ENCODE assay signal across 8 mouse cellular contexts in genomic region chr7:41499018-41499388, GRCm38 (mm10). TPM values are rescaled to one million over a fixed set of nuclear protein-coding genes. Genes with fewer than 3 reads are reported as not detected.
DNase-seq lines count a peak whose midpoint lies in the region; ATAC-seq and TF ChIP-seq lines count a peak whose summit lies in the region.
"Not testable (repeated sequence)": the region's sequence is repeated elsewhere in the genome, so short reads cannot be mapped to it uniquely, and the experiment has no call there.

No protein-coding gene starts in this region.

- H3K9ac ChIP-seq in heart, embryonic 12.5 days = peak overlapping the region; percentile 81
- peak overlapping the region; percentile 58 for H3K9ac ChIP-seq in limb, embryonic 12.5 days (replicated peaks)
- H3K9ac ChIP-seq in lung, embryonic 16.5 days (ENCODE audit: low read length) = peak overlapping the region; percentile 74

- H3K79me2 ChIP-seq in myocyte (ENCODE audit: control insufficient read depth, insufficient read depth) = not testable (repeated sequence)

- not testable (repeated sequence) for TF ChIP-seq CTCF in bone marrow, adult 2 months (IDR thresholded peaks at IDR 0.05; ENCODE audit: control insufficient read depth, insufficient read depth, low read length)

- DNase-seq in thymus, postnatal 0 days (ENCODE audit: low spot score) = peak; percentile 25

- peaks cover 12% of the 10 kb centered on the region for H3K36me3 ChIP-seq in heart, embryonic 12.5 days
- peaks cover 10% of the 10 kb centered on the region; the same call in 1 of the 2 replicates for H3K36me3 ChIP-seq in limb, embryonic 12.5 days
- H3K36me3 ChIP-seq in lung, embryonic 16.5 days (ENCODE audit: control insufficient read depth, insufficient read depth, low read length); myocyte (ENCODE audit: control insufficient read depth, insufficient read depth): not testable (repeated sequence)

- H3K27ac ChIP-seq in bone marrow, adult 2 months (ENCODE audit: control insufficient read depth, insufficient read depth, low read depth, low read length, poor library complexity) = peak overlapping the region; percentile 29; the same call in 1 of the 2 replicates
- peak overlapping the region; percentile 66; the same call in 1 of the 2 replicates for H3K27ac ChIP-seq in heart, embryonic 12.5 days (ENCODE audit: poor library complexity, severe bottlenecking)
- not testable (repeated sequence) for H3K27ac ChIP-seq in limb, embryonic 12.5 days
- peak overlapping the region; percentile 84 for H3K27ac ChIP-seq in lung, embryonic 16.5 days (ENCODE audit: low read length)

- peak overlapping the region; percentile 69 for H3K4me3 ChIP-seq in bone marrow, adult 2 months (replicated peaks; ENCODE audit: control insufficient read depth, low read depth, low read length)
- H3K4me3 ChIP-seq in heart, embryonic 12.5 days = peak overlapping the region; percentile 76
- peak overlapping the region; percentile 62 for H3K4me3 ChIP-seq in limb, embryonic 12.5 days (replicated peaks)
- H3K4me3 ChIP-seq in lung, embryonic 16.5 days (ENCODE audit: low read length) = peak overlapping the region; percentile 61
- H3K4me3 ChIP-seq in myocyte = peak overlapping the region; percentile 48

- ATAC-seq in erythroblast, adult 5-6 weeks (replicated peaks; ENCODE audit: low FRiP score, poor library complexity, severe bottlenecking) = peak; percentile 48
- ATAC-seq in heart, embryonic 12.5 days (ENCODE audit: insufficient number of reproducible peaks, low FRiP score) = peak; percentile 43
- peak; percentile 18 for ATAC-seq in inflammation-experienced regulatory T-cells, adult 6 months
- peak; percentile 72; the same call in 1 of the 2 replicates for ATAC-seq in limb, embryonic 12.5 days (ENCODE audit: insufficient number of reproducible peaks, insufficient read depth, low FRiP score, low TSS enrichment, low read depth)
- peak; percentile 59; the same call in 1 of the 2 replicates for ATAC-seq in lung, embryonic 16.5 days (ENCODE audit: low read depth)

- H3K9me3 ChIP-seq in heart, embryonic 12.5 days (replicated peaks); lung, embryonic 16.5 days (ENCODE audit: control insufficient read depth, low read length): not testable (repeated sequence)
- peaks cover 22% of the 10 kb centered on the region for H3K9me3 ChIP-seq in limb, embryonic 12.5 days

- TF ChIP-seq POLR2A in bone marrow, adult 2 months (IDR thresholded peaks at IDR 0.05; ENCODE audit: borderline replicate concordance, control insufficient read depth, low read depth, low read length); myocyte (IDR thresholded peaks at IDR 0.05; ENCODE audit: insufficient read length, low read depth): not testable (repeated sequence)

- H3K4me2 ChIP-seq in heart, embryonic 12.5 days = peak overlapping the region; percentile 90
- peak overlapping the region; percentile 72 for H3K4me2 ChIP-seq in limb, embryonic 12.5 days
- peak overlapping the region; percentile 93 for H3K4me2 ChIP-seq in lung, embryonic 16.5 days (ENCODE audit: low read depth, low read length)
- H3K4me2 ChIP-seq in myocyte (ENCODE audit: low read depth) = peak overlapping the region; percentile 90

- not testable (repeated sequence) for H3K27me3 ChIP-seq in heart, embryonic 12.5 days (replicated peaks); limb, embryonic 12.5 days; lung, embryonic 16.5 days (ENCODE audit: control insufficient read depth, insufficient read depth, low read depth, low read length); myocyte (ENCODE audit: control insufficient read depth, insufficient read depth, insufficient read length)

- under 1% methylated on average over 6 of the region's 6 CpGs for WGBS in bone marrow, adult 2 months
- WGBS in heart, embryonic 12.5 days = 1% methylated on average over 6 of the region's 6 CpGs
- WGBS in limb, embryonic 12.5 days = 0% methylated on average over 6 of the region's 6 CpGs
- 0% methylated on average over 6 of the region's 6 CpGs for WGBS in lung, embryonic 16.5 days

- H3ac ChIP-seq in myocyte (ENCODE audit: control insufficient read depth, insufficient read length) = not testable (repeated sequence)

- H3K4me1 ChIP-seq in bone marrow, adult 2 months (ENCODE audit: control insufficient read depth, insufficient read depth, low read length); heart, embryonic 12.5 days (replicated peaks); limb, embryonic 12.5 days (replicated peaks); lung, embryonic 16.5 days (replicated peaks; ENCODE audit: control insufficient read depth, insufficient read depth, low read length): not testable (repeated sequence)

TF ChIP-seq in myocyte, 11 proteins besides CTCF, POLR2A, EP300 and RAD21:
- peak in 2 of 3 experiments; percentile 25 to 27 for TF ChIP-seq MYOD1 (IDR thresholded peaks at IDR 0.05; ENCODE audit: control insufficient read depth in 1 of 3, insufficient read length in 2 of 3, low read depth in 2 of 3)

RNA-seq across cellular contexts. Expression of gene Gm20449, which starts 0.2 kb away (rescaled TPM):
- not detected in 2 replicates for polyA plus RNA-seq in bone marrow, adult 2 months (2011; ENCODE audit: insufficient read depth, insufficient read length, low replicate concordance, missing spikeins)
- total RNA-seq in erythroblast, adult 5-6 weeks (2015; ENCODE audit: low replicate concordance) = not detected in 2 replicates
- total RNA-seq in erythroblast, adult 5-6 weeks (2017; ENCODE audit: low replicate concordance) = 0.14 TPM in 1 of 2 replicates, not detected in the other
- polyA plus RNA-seq in heart, embryonic 12.5 days (2016; fragmentation: Nextera tagmentation; extraction: Ambion mirVana) = 0.09 and 0.13 TPM in 2 replicates
- not detected for polyA plus RNA-seq in inflammation-experienced regulatory T-cells, adult 6 months (2017; shearing (Covaris generic))
- polyA plus RNA-seq in limb, embryonic 12.5 days (2016; fragmentation: Nextera tagmentation; extraction: Ambion mirVana) = 0.16 and 0.19 TPM in 2 replicates
- polyA plus RNA-seq in lung, embryonic 16.5 days (2015; fragmentation: Nextera tagmentation; extraction: Ambion mirVana) = 0.08 TPM in 2 replicates
- polyA plus RNA-seq in myocyte (2012; fragmentation: generic; extraction: Trizol) = not detected
- polyA plus RNA-seq in thymus, postnatal 0 days (2015; fragmentation: Nextera tagmentation; extraction: Ambion mirVana) = 0.04 and 0.05 TPM in 2 replicates

RNA-seq across cellular contexts. Expression of gene AW146154, which starts 0.7 kb away (rescaled TPM):
- polyA plus RNA-seq in bone marrow, adult 2 months (2011; ENCODE audit: insufficient read depth, insufficient read length, low replicate concordance, missing spikeins) = 5.5 and 8.8 TPM in 2 replicates
- total RNA-seq in erythroblast, adult 5-6 weeks (2015; ENCODE audit: low replicate concordance) = 1.7 and 4.8 TPM in 2 replicates
- total RNA-seq in erythroblast, adult 5-6 weeks (2017; ENCODE audit: low replicate concordance) = 4.0 and 4.7 TPM in 2 replicates
- polyA plus RNA-seq in heart, embryonic 12.5 days (2016; fragmentation: Nextera tagmentation; extraction: Ambion mirVana) = 5.9 and 6.7 TPM in 2 replicates
- 10 to 100 TPM; 17.5 to 21.3 (median 21.2) TPM for polyA plus RNA-seq in inflammation-experienced regulatory T-cells, adult 6 months (2017; shearing (Covaris generic))
- 12.0 and 13.3 TPM in 2 replicates for polyA plus RNA-seq in limb, embryonic 12.5 days (2016; fragmentation: Nextera tagmentation; extraction: Ambion mirVana)
- 10.6 and 13.1 TPM in 2 replicates for polyA plus RNA-seq in lung, embryonic 16.5 days (2015; fragmentation: Nextera tagmentation; extraction: Ambion mirVana)
- 0.59 TPM for polyA plus RNA-seq in myocyte (2012; fragmentation: generic; extraction: Trizol)
- 10.8 and 12.5 TPM in 2 replicates for polyA plus RNA-seq in thymus, postnatal 0 days (2015; fragmentation: Nextera tagmentation; extraction: Ambion mirVana)

RNA-seq across cellular contexts. Expression of gene Vmn2r57, which starts 50.5 kb away (rescaled TPM):
- polyA plus RNA-seq in bone marrow, adult 2 months (2011; ENCODE audit: insufficient read depth, insufficient read length, low replicate concordance, missing spikeins) = not detected in 2 replicates
- total RNA-seq in erythroblast, adult 5-6 weeks (2015; ENCODE audit: low replicate concordance) = not detected in 2 replicates
- total RNA-seq in erythroblast, adult 5-6 weeks (2017; ENCODE audit: low replicate concordance) = not detected in 2 replicates
- 0.22 and 0.26 TPM in 2 replicates for polyA plus RNA-seq in heart, embryonic 12.5 days (2016; fragmentation: Nextera tagmentation; extraction: Ambion mirVana)
- polyA plus RNA-seq in inflammation-experienced regulatory T-cells, adult 6 months (2017; shearing (Covaris generic)) = under 1 TPM in 1 of 3 experiments, not detected in 2; 0.06 TPM
- polyA plus RNA-seq in limb, embryonic 12.5 days (2016; fragmentation: Nextera tagmentation; extraction: Ambion mirVana) = 0.29 and 0.41 TPM in 2 replicates
- polyA plus RNA-seq in lung, embryonic 16.5 days (2015; fragmentation: Nextera tagmentation; extraction: Ambion mirVana) = 0.21 and 0.23 TPM in 2 replicates
- 0.01 TPM for polyA plus RNA-seq in myocyte (2012; fragmentation: generic; extraction: Trizol)
- 0.07 and 0.13 TPM in 2 replicates for polyA plus RNA-seq in thymus, postnatal 0 days (2015; fragmentation: Nextera tagmentation; extraction: Ambion mirVana)

Comparison
In these comparisons a context has a peak if more than half of its experiments do, and no peak if none do; other contexts are left out.
1. ATAC-seq: peak in every context shown above with its lines; median percentile 72 in limb, embryonic 12.5 days; 59 in lung, embryonic 16.5 days; 48 in erythroblast, adult 5-6 weeks; 43 in heart, embryonic 12.5 days; 18 in inflammation-experienced regulatory T-cells, adult 6 months.